Mouse (Mus musculus) cerebellum, adult 2 months (tissue): ENCODE results near the gene Ocln. TPM values are rescaled to one million over a fixed set of nuclear protein-coding genes. Genes with fewer than 3 reads are reported as not detected.
"Not testable (repeated sequence)": the region's sequence is repeated elsewhere in the genome, so short reads cannot be mapped to it uniquely, and the experiment has no call there.

ENCODE experiments used
- DNase-seq, 2 experiments: peaks; one replicate each; pipeline ENCODE4 v3.0.0; 2021
- H3K27ac ChIP-seq: fragments of 200-500 bp; 2 replicates; pipeline ENCODE4 v1.5.1; 2012; ENCODE audit warnings: low read length, control low read depth, inconsistent platforms; ENCODE audit not compliant: insufficient read depth
- H3K27me3 ChIP-seq: fragments of 200-500 bp; 2 replicates; pipeline ENCODE4 v1.6.1; 2012; ENCODE audit warnings: inconsistent platforms, mild to moderate bottlenecking, low read length, moderate library complexity; ENCODE audit not compliant: control insufficient read depth, insufficient read depth
- H3K4me1 ChIP-seq: fragments of 200-500 bp; 2 replicates; pipeline ENCODE4 v1.6.1; 2011; ENCODE audit warnings: low read length; ENCODE audit not compliant: control insufficient read depth, insufficient read depth
- H3K4me3 ChIP-seq: fragments of 200-500 bp; replicated peaks from 2 replicates; pipeline ENCODE3; 2011; ENCODE audit warnings: mild to moderate bottlenecking, low read depth, low read length, control low read depth; ENCODE audit not compliant: insufficient read depth
- CTCF ChIP-seq: fragments of 200-500 bp; IDR thresholded peaks from 2 replicates; pipeline ENCODE4 v1.5.1; 2011; ENCODE audit warnings: low read depth, mild to moderate bottlenecking, control low read depth, low read length, moderate library complexity, borderline replicate concordance; ENCODE audit not compliant: insufficient read depth
- POLR2A ChIP-seq: fragments of 200-500 bp; IDR thresholded peaks from 2 replicates; pipeline ENCODE4 v1.6.1; 2011; ENCODE audit warnings: low read length, control low read depth, borderline replicate concordance; ENCODE audit not compliant: insufficient read depth
- WGBS: fragments of 180-500 bp; shearing (Covaris S2); methylation state at CpG from one replicate; pipeline ENCODE4 v1.1.7; 2018; 5-methylcytosine and 5-hydroxymethylcytosine counted together
- polyA plus RNA-seq: library from polyadenylated mRNA; depleted of rRNA; stranded (reverse); fragments of >200 nt; gene quantifications from 2 replicates; pipeline ENCODE4 v1.2.3, GENCODE M21; 2012

The Ocln gene
- polyA plus RNA-seq, 1 experiment: 14.8 TPM

DNA sequence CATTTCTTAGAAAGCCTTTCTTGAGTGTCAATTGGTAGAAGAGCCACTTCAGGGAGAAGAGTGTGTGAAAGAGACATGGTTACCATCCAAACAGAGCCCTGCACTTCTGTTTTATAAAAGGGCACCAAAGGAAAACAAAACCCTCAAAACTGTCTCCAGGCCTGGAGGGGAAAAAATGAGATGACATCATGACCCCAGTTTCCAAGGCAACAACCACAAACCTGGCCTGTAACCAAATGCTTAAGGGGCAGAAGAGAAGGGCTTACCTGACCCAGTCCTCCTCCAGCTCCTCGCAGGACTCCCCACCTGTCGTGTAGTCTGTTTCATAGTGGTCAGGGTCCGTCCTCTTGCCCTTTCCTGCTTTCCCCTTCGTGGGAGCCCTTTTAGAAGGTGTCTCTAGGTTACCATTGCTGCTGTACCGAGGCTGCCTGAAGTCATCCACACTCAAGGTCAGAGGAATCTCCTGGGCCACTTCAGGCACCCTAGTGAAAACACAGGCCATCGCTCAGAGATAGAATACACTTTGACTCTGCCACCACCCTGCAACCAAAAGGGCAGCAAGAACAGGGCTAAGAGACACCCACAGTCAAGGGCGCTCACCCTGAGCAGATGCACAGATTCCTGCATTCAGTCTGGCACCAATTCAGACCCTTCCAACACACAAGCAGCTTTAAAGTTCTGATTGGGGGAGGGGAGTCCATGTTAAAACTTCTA is 41.2 kb downstream of the Ocln start:
- no peak overlapping the region; the same call in 1 of the 2 replicates for H3K27ac ChIP-seq
- 65% methylated on average over 7 of the region's 7 CpGs for WGBS
- no peak for TF ChIP-seq CTCF
- TF ChIP-seq POLR2A: no peak

DNA sequence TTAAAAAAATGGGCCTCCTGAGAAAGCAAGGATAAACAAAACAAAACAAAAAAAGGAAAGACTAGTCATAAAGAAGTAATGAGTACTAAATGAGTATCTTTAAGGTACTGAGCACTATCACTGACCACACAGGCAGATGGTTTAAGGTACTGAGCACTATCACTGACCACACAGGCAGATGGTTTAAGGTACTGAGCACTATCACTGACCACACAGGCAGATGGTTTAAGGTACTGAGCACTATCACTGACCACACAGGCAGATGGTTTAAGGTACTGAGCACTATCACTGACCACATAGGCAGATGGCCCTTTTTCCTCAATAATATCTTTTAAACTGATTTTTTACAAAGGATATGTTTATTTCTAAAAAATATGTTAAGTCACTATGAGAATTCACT is 52.9 kb downstream of the Ocln start:
- H3K27me3 ChIP-seq, H3K27ac ChIP-seq, H3K4me1 ChIP-seq, H3K4me3 ChIP-seq, DNase-seq: not testable (repeated sequence)

More for the DNA sequence above, 41.2 kb downstream of the Ocln start:
- Histone ChIP-seq H3K4me3 (no peak overlapping the region), H3K4me1 (no peaks in the 10 kb centered on the region), H3K27me3 (no peaks in the 10 kb centered on the region)
- DNase-seq: no peak

GRCm38 (mm10) chr13:100495337-100495736 is 57.2 kb downstream of the Ocln start:
- Histone ChIP-seq H3K4me1 (no peaks in the 10 kb centered on the region), H3K27ac (no peak overlapping the region), H3K4me3 (no peak overlapping the region), H3K27me3 (no peaks in the 10 kb centered on the region)
- DNase-seq: no peak
- 80% methylated on average over 4 of the region's 4 CpGs for WGBS
- TF ChIP-seq POLR2A: no peak
- TF ChIP-seq CTCF: no peak

GRCm38 (mm10) chr13:100494370-100494769 is 58.1 kb downstream of the Ocln start:
- 63% methylated on average over 8 of the region's 8 CpGs for WGBS
- not testable (repeated sequence) for H3K4me1 ChIP-seq

DNA sequence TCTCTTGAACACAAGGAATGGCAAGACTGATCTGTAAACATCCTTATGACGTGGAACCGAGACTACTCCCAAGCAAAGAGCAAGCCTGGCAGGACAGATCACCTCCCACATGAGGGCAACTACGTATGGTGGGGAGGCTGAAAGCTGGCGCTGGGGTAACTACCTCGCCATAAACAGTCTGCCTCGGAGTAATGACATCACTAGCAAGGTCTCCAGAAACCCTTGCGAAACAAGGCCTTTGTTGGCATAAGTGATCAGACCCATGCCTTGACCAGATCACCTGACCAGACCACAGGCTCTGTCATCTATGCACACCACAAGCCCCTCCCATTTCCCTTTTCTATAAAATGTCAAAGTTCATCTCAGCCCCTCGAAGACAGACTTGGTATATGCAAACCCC is 59.2 kb downstream of the Ocln start:
- Histone ChIP-seq H3K27me3 (no peaks in the 10 kb centered on the region), H3K27ac (no peak overlapping the region), H3K4me3 (no peak overlapping the region), H3K4me1 (no peaks in the 10 kb centered on the region)
- no peak for DNase-seq
- WGBS: 78% methylated on average over 8 of the region's 8 CpGs
- TF ChIP-seq CTCF (no peak), POLR2A (no peak)

More at GRCm38 (mm10) chr13:100494370-100494769, 58.1 kb downstream of the Ocln start:
- not testable (repeated sequence) for DNase-seq, H3K27me3 ChIP-seq, H3K27ac ChIP-seq, H3K4me3 ChIP-seq
- TF ChIP-seq CTCF: 0 out of 2 replicates have a peak, but pooled peaks have one; percentile 10

GRCm38 (mm10) chr13:100492061-100492787 is 60.3 kb downstream of the Ocln start, which contains the start of gene Gtf2h2:
Gene Gtf2h2 (minus strand): TSS chr13:100492579.
- Histone ChIP-seq H3K27me3 (no peaks in the 10 kb centered on the region), H3K4me3 (peak within 1 kb of the TSS; percentile 87), H3K4me1 (no peaks in the 10 kb centered on the region), H3K27ac (peak within 1 kb of the TSS; percentile 65; the same call in 1 of the 2 replicates)
- WGBS: under 1% methylated on average over 51 of the region's 51 CpGs
- peak; percentile 83 to 92 for DNase-seq
- TF ChIP-seq CTCF (peak; percentile 85), POLR2A (peak; percentile 53; the same call in 1 of the 2 replicates)

DNA sequence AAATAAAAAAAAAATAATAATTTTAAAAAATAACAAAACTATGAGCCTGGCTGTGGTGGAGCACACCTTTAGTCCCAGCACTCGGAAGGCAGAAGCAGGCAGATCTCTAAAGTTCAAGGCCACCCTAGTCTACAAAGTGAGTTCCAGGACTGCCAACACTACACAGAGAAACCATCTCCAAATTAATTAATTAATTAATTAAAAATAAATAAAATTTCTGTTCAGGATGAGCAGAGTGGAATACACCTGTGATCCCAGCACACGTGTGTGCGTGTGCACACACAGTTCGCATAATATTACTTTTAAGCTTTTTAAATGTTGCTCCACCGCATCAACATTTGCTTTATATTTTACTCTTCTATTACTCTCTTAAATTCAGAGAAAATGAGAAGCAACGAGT is 60.9 kb downstream of the Ocln start:
- 14% methylated on average over 6 of the region's 6 CpGs for WGBS
- TF ChIP-seq POLR2A (no peak), CTCF (no peak)
- Histone ChIP-seq H3K27me3 (no peaks in the 10 kb centered on the region), H3K27ac (no peak overlapping the region), H3K4me3 (peak overlapping the region; percentile 87), H3K4me1 (no peaks in the 10 kb centered on the region)
- DNase-seq: no peak

- no peaks in the 10 kb centered on the region for H3K27me3 ChIP-seq
- no peak overlapping the region for H3K4me3 ChIP-seq
- DNase-seq: no peak
- no peak for TF ChIP-seq CTCF
- TF ChIP-seq POLR2A: no peak
- H3K27ac ChIP-seq: no peak overlapping the region
- H3K4me1 ChIP-seq: no peaks in the 10 kb centered on the region
- 86% methylated on average over 5 of the region's 5 CpGs for WGBS
Measured at GRCm38 (mm10) chr13:100490424-100490823, 62.1 kb downstream of the Ocln start.
